Mouse (Mus musculus): ENCODE results near the gene Mkrn3.

DNA sequence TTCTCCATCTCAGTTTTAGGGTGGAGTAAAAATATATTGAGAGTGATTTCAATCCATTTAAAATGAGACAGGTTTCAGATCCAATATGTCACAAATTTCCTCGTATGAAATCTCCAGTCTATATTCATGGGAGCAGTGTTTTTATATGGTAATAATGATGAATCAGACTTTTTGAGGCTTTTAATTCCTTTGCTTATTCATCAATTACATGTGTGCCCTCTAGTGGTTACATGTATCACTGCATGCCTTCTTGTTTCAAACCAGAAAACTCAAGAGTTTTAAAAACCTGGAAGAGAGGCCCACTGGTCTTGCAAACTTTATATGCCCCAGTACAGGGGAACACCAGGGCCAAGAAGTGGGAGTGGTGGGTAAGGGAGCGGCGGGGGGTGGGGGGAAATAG, 13.3 kb upstream of the Mkrn3 start:
- TF ChIP-seq ETS1 (IDR thresholded peaks at IDR 0.05; ENCODE audit: low read depth, low read length) (no peak), TCF12 (IDR thresholded peaks at IDR 0.05; ENCODE audit: low read depth, low read length) (no peak), POLR2A (IDR thresholded peaks at IDR 0.05; ENCODE audit: control insufficient read depth in 1 of 2, insufficient read depth in 1 of 2, low read depth in 1 of 2, low read length in 2 of 2, poor library complexity in 1 of 2) (no peak)
